Mouse (Mus musculus) liver, postnatal 0 days (tissue): ENCODE measurements at regions not wholly inside any gene's neighbourhood (a gene's known extent, or its start where the extent isn't known, plus 50 kb on each side); places are given as distances from the start of the nearest gene placed in this dataset.

Experiments used
- CTCF ChIP-seq: sonication (generic); IDR thresholded peaks from 2 replicates; pipeline ENCODE4 v1.5.1; 2016; ENCODE audit warnings: antibody characterized with exemption, low read depth
- EP300 ChIP-seq: IDR thresholded peaks from 2 replicates; pipeline ENCODE4 v1.6.1; 2016; ENCODE audit warnings: antibody characterized with exemption, low read depth, mild to moderate bottlenecking

DNA sequence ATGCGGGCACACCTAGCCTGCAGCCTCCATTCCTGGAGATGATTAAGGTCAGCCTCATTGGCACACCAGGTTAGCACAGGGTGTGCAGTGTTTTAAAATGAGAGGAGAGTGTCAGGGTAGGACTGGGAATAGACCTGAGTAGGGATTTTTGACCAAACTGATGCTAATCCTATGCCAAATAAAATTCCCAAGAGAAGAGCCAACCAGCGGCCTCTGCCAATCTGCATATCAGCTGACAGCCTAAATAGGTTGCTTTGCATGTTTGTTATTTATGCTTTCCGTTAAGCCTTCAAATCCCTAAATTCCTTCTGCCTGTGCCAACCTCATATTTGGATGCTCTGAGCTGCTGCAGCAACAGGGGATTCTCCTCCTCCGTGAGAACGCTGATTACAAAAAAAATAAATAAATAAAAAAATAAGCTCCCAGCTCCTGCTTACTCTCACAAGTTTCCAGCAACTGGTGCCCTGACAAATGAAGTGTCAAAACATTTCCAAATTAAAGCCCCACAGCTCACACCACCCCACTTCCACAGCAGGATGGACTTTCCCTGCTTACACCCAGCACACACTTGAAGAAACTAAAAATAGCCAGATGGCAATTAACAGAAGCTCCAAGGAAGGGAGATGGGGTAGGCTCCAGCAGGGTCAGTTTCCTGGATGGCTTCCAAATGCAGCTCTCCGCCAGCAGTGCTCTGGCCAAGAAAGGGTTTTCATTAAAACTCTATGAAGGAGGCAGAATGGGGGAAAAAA lies 151.9 kb upstream of the Pum3 start:
- TF ChIP-seq CTCF (no peak), EP300 (no peak)
